Mouse (Mus musculus): Measurements from ENCODE around the gene Pccb. TPM values are rescaled to one million over a fixed set of nuclear protein-coding genes. Genes with fewer than 3 reads are reported as not detected.

Pccb gene
- polyA plus RNA-seq, 1 experiment from 2014 or later = 21.0 TPM

- ATAC-seq (ENCODE audit: low FRiP score, low TSS enrichment) = no peak
Measured at GRCm38 (mm10) chr9:101057156-101057555, 22.5 kb upstream of the Pccb start.

GRCm38 (mm10) chr9:101053279-101053678 lies 18.6 kb upstream of the Pccb start:
- ATAC-seq (ENCODE audit: low FRiP score, low TSS enrichment) = no peak
- Histone ChIP-seq H3K36me3 (ENCODE audit: control insufficient read depth, insufficient read depth, low read length) (no peaks in the 10 kb centered on the region), H3K4me1 (ENCODE audit: control insufficient read depth, insufficient read depth, low read length) (no peaks in the 10 kb centered on the region), H3K27ac (ENCODE audit: low read depth, low read length) (no peak overlapping the region), H3K27me3 (ENCODE audit: control insufficient read depth, insufficient read depth, low read length) (no peaks in the 10 kb centered on the region), H3K9me3 (ENCODE audit: control insufficient read depth, low read length) (no peaks in the 10 kb centered on the region), H3K9ac (ENCODE audit: low read depth, low read length) (no peak overlapping the region), H3K4me3 (ENCODE audit: low read length) (no peak overlapping the region), H3K4me2 (replicated peaks; ENCODE audit: low read depth, low read length) (no peak overlapping the region)
- WGBS = 76% methylated on average over 14 of the region's 14 CpGs

More at GRCm38 (mm10) chr9:101057156-101057555, 22.5 kb upstream of the Pccb start:
- no peaks in the 10 kb centered on the region for H3K27me3 ChIP-seq (ENCODE audit: control insufficient read depth, insufficient read depth, low read length)
- WGBS = 91% methylated on average over 4 of the region's 4 CpGs
- no peak overlapping the region for H3K9ac ChIP-seq (ENCODE audit: low read depth, low read length)
- no peaks in the 10 kb centered on the region for H3K9me3 ChIP-seq (ENCODE audit: control insufficient read depth, low read length)
- H3K4me2 ChIP-seq (replicated peaks; ENCODE audit: low read depth, low read length) = no peak overlapping the region
- no peak overlapping the region for H3K27ac ChIP-seq (ENCODE audit: low read depth, low read length)
- no peaks in the 10 kb centered on the region for H3K4me1 ChIP-seq (ENCODE audit: control insufficient read depth, insufficient read depth, low read length)
- H3K4me3 ChIP-seq (ENCODE audit: low read length) = no peak overlapping the region
- H3K36me3 ChIP-seq (ENCODE audit: control insufficient read depth, insufficient read depth, low read length) = no peaks in the 10 kb centered on the region

GRCm38 (mm10) chr9:101052691-101053090 lies 18.0 kb upstream of the Pccb start:
- H3K27ac ChIP-seq (ENCODE audit: low read depth, low read length) = no peak overlapping the region
- no peaks in the 10 kb centered on the region for H3K4me1 ChIP-seq (ENCODE audit: control insufficient read depth, insufficient read depth, low read length)
- H3K36me3 ChIP-seq (ENCODE audit: control insufficient read depth, insufficient read depth, low read length) = no peaks in the 10 kb centered on the region
- no peak for ATAC-seq (ENCODE audit: low FRiP score, low TSS enrichment)
- H3K9ac ChIP-seq (ENCODE audit: low read depth, low read length) = no peak overlapping the region
- no peaks in the 10 kb centered on the region for H3K27me3 ChIP-seq (ENCODE audit: control insufficient read depth, insufficient read depth, low read length)
- no peak overlapping the region for H3K4me2 ChIP-seq (replicated peaks; ENCODE audit: low read depth, low read length)
- 75% methylated on average over 6 of the region's 6 CpGs for WGBS
- H3K9me3 ChIP-seq (ENCODE audit: control insufficient read depth, low read length) = no peaks in the 10 kb centered on the region
- H3K4me3 ChIP-seq (ENCODE audit: low read length) = no peak overlapping the region

- Histone ChIP-seq H3K9me3 (ENCODE audit: control insufficient read depth, low read length) (no peaks in the 10 kb centered on the region), H3K4me3 (ENCODE audit: low read length) (no peak overlapping the region), H3K36me3 (ENCODE audit: control insufficient read depth, insufficient read depth, low read length) (no peaks in the 10 kb centered on the region), H3K9ac (ENCODE audit: low read depth, low read length) (no peak overlapping the region), H3K4me1 (ENCODE audit: control insufficient read depth, insufficient read depth, low read length) (no peaks in the 10 kb centered on the region), H3K27ac (ENCODE audit: low read depth, low read length) (no peak overlapping the region), H3K4me2 (replicated peaks; ENCODE audit: low read depth, low read length) (no peak overlapping the region), H3K27me3 (ENCODE audit: control insufficient read depth, insufficient read depth, low read length) (no peaks in the 10 kb centered on the region)
- 84% methylated on average over 3 of the region's 3 CpGs for WGBS
- ATAC-seq (ENCODE audit: low FRiP score, low TSS enrichment) = no peak
Measured at GRCm38 (mm10) chr9:101052007-101052406, 17.3 kb upstream of the Pccb start.

- Histone ChIP-seq H3K27ac (ENCODE audit: low read depth, low read length) (peak overlapping the region; percentile 60), H3K9ac (ENCODE audit: low read depth, low read length) (no peak overlapping the region), H3K36me3 (ENCODE audit: control insufficient read depth, insufficient read depth, low read length) (no peaks in the 10 kb centered on the region), H3K27me3 (ENCODE audit: control insufficient read depth, insufficient read depth, low read length) (no peaks in the 10 kb centered on the region), H3K4me1 (ENCODE audit: control insufficient read depth, insufficient read depth, low read length) (no peaks in the 10 kb centered on the region), H3K9me3 (ENCODE audit: control insufficient read depth, low read length) (no peaks in the 10 kb centered on the region), H3K4me3 (ENCODE audit: low read length) (no peak overlapping the region), H3K4me2 (replicated peaks; ENCODE audit: low read depth, low read length) (no peak overlapping the region)
- no peak; the same call in 1 of the 2 replicates for ATAC-seq (ENCODE audit: low FRiP score, low TSS enrichment)
- 58% methylated on average over 15 of the region's 15 CpGs for WGBS
Measured at GRCm38 (mm10) chr9:101045710-101046338, 11.1 kb upstream of the Pccb start.

- Histone ChIP-seq H3K27me3 (ENCODE audit: control insufficient read depth, insufficient read depth, low read length) (no peaks in the 10 kb centered on the region), H3K9ac (ENCODE audit: low read depth, low read length) (no peak overlapping the region), H3K9me3 (ENCODE audit: control insufficient read depth, low read length) (no peaks in the 10 kb centered on the region), H3K27ac (ENCODE audit: low read depth, low read length) (no peak overlapping the region), H3K4me3 (ENCODE audit: low read length) (no peak overlapping the region), H3K4me1 (ENCODE audit: control insufficient read depth, insufficient read depth, low read length) (peaks cover 8% of the 10 kb centered on the region; the same call in 1 of the 2 replicates), H3K36me3 (ENCODE audit: control insufficient read depth, insufficient read depth, low read length) (no peaks in the 10 kb centered on the region), H3K4me2 (replicated peaks; ENCODE audit: low read depth, low read length) (no peak overlapping the region)
- ATAC-seq (ENCODE audit: low FRiP score, low TSS enrichment) = no peak
- WGBS = 74% methylated on average over 9 of the region's 9 CpGs
Measured at GRCm38 (mm10) chr9:101042249-101042648, 7.6 kb upstream of the Pccb start.

GRCm38 (mm10) chr9:101041508-101041907 lies 6.8 kb upstream of the Pccb start:
- H3K27ac ChIP-seq (ENCODE audit: low read depth, low read length) = no peak overlapping the region
- WGBS = 71% methylated on average over 5 of the region's 5 CpGs
- no peaks in the 10 kb centered on the region for H3K36me3 ChIP-seq (ENCODE audit: control insufficient read depth, insufficient read depth, low read length)
- H3K9me3 ChIP-seq (ENCODE audit: control insufficient read depth, low read length) = no peaks in the 10 kb centered on the region
- H3K4me3 ChIP-seq (ENCODE audit: low read length) = no peak overlapping the region
- H3K4me1 ChIP-seq (ENCODE audit: control insufficient read depth, insufficient read depth, low read length) = peaks cover 13% of the 10 kb centered on the region; the same call in 1 of the 2 replicates
- no peak overlapping the region for H3K9ac ChIP-seq (ENCODE audit: low read depth, low read length)
- ATAC-seq (ENCODE audit: low FRiP score, low TSS enrichment) = no peak
- H3K4me2 ChIP-seq (replicated peaks; ENCODE audit: low read depth, low read length) = no peak overlapping the region
- no peaks in the 10 kb centered on the region for H3K27me3 ChIP-seq (ENCODE audit: control insufficient read depth, insufficient read depth, low read length)

- H3K36me3 ChIP-seq (ENCODE audit: control insufficient read depth, insufficient read depth, low read length) = no peaks in the 10 kb centered on the region
- H3K27ac ChIP-seq (ENCODE audit: low read depth, low read length) = no peak overlapping the region
- no peaks in the 10 kb centered on the region for H3K9me3 ChIP-seq (ENCODE audit: control insufficient read depth, low read length)
- no peak overlapping the region for H3K4me2 ChIP-seq (replicated peaks; ENCODE audit: low read depth, low read length)
- H3K4me3 ChIP-seq (ENCODE audit: low read length) = no peak overlapping the region
- WGBS = 49% methylated on average over 5 of the region's 5 CpGs
- H3K9ac ChIP-seq (ENCODE audit: low read depth, low read length) = no peak overlapping the region
- H3K27me3 ChIP-seq (ENCODE audit: control insufficient read depth, insufficient read depth, low read length) = no peaks in the 10 kb centered on the region
- peaks cover 18% of the 10 kb centered on the region; the same call in 1 of the 2 replicates for H3K4me1 ChIP-seq (ENCODE audit: control insufficient read depth, insufficient read depth, low read length)
- ATAC-seq (ENCODE audit: low FRiP score, low TSS enrichment) = no peak
Measured at GRCm38 (mm10) chr9:101038634-101039033, 3.9 kb upstream of the Pccb start.

- Histone ChIP-seq H3K4me3 (ENCODE audit: low read length) (no peak overlapping the region), H3K4me1 (ENCODE audit: control insufficient read depth, insufficient read depth, low read length) (peaks cover 18% of the 10 kb centered on the region; the same call in 1 of the 2 replicates), H3K36me3 (ENCODE audit: control insufficient read depth, insufficient read depth, low read length) (no peaks in the 10 kb centered on the region), H3K27ac (ENCODE audit: low read depth, low read length) (no peak overlapping the region), H3K9me3 (ENCODE audit: control insufficient read depth, low read length) (no peaks in the 10 kb centered on the region), H3K4me2 (replicated peaks; ENCODE audit: low read depth, low read length) (peak overlapping the region; percentile 4; the same call in 1 of the 2 replicates), H3K27me3 (ENCODE audit: control insufficient read depth, insufficient read depth, low read length) (no peaks in the 10 kb centered on the region), H3K9ac (ENCODE audit: low read depth, low read length) (no peak overlapping the region)
- 15% methylated on average over 7 of the region's 7 CpGs for WGBS
- no peak for ATAC-seq (ENCODE audit: low FRiP score, low TSS enrichment)
Measured at GRCm38 (mm10) chr9:101037396-101037795, 2.7 kb upstream of the Pccb start.

Measured in kidney, embryonic 14.5 days (tissue).